Mouse (Mus musculus) mature B cell (primary cell): ENCODE data around the gene Them4.

ENCODE experiments used
- in situ Hi-C: fragments of 300-500 bp; cut with MboI; formaldehyde crosslinking; loops from 2 replicates; pipeline ENCODE4 v1.14.3; 2019

The Them4 gene

GRCm38 (mm10) chr3:94368631-94369030, 58.7 kb downstream of the Them4 start:
- in situ Hi-C loops: no loop called here

GRCm38 (mm10) chr3:94369709-94370108, 59.8 kb downstream of the Them4 start:
- in situ Hi-C loops: no loop called here

GRCm38 (mm10) chr3:94371637-94372036, 61.7 kb downstream of the Them4 start:
- in situ Hi-C loops: no loop called here

DNA sequence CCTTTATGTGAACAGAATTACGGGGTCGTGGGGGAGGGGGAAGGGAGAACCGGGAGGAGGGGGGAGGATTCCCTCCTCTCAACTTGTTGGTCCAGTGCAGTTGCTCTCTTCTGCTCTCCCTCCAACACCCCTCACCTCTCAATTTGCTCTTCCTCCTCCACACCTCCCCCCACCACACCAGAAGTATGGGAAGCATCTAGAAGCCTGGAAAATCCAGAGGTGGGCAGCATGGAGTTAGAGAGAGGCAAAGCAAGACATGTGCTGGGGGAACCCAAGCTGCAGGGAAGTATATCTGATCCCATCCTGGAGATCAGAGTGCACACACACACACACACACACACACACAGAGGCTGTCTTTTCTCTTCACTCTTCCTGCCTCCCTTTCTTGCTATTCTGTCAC, 62.1 kb downstream of the Them4 start:
- in situ Hi-C loops: no loop called here

DNA sequence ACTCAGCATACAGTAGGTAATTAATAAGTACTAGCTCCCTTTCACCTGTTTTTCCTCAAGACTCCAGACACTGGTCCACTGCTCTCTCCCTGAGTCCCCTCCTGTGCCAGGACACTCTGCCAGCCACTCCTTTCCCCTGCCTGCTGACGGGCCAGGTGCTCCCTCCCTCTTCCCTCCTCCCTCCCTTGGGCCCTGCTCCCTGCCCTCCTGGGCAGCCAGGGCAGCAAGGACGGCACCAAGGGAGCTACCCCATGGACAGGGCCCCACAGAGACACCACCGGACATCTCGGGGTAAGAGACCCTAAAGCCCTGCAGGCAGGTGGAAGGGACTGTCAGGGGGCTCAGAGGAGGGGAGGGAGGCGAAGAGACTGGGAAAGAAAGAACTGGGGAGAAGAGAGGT, 62.8 kb downstream of the Them4 start, which contains the start of gene Rorc:
Rorc (plus strand) TSS at position 154 of the 400 bp plus-strand sequence.
- in situ Hi-C loops: no loop called here

DNA sequence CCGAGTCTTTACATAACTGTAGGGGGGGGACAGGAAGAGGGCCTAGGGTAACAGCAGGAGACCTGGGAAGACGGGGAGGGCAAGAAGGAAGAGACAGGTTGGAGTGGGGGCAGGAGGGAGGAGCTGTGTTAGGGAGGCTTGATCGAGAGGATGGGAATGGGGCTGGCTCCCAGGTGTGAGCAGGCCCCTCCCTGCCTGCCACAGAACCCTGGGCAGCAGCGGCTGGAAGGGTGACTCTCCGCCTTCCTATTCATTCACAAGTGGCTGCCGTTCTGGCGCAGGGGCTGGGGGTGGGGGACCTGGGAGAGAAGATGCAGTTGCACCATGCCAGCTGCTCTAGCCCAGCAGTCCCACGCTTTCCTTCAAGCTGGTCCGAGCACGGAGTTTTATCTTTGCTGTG, 63.2 kb downstream of the Them4 start:
- in situ Hi-C loops: no loop called here

GRCm38 (mm10) chr3:94373597-94374011, 63.7 kb downstream of the Them4 start:
- in situ Hi-C loops: no loop called here

DNA sequence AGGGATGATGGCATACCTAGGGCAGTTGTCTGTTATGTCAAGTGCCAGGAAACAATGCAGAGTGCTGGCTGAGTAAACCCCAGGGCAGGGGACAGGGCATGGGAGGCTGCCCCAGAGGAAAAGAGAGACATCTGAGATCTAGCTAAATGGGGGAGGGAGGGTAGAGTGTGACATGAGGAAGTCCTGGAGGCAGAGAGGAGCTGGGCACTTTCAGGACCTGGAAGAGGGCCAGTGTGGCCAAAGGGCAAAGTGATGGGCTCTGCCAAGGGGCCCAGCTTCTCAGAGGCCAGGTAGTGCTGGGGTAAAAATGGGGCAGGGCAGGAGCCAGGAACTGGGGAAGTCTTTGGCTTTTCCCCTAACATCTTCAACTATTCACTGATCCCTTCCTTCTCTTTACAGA, 64.7 kb downstream of the Them4 start:
- in situ Hi-C loops: no loop called here

- in situ Hi-C loops: no loop called here
These were observed 65.3 kb downstream of the Them4 start for GRCm38 (mm10) chr3:94375146-94375545.

GRCm38 (mm10) chr3:94375861-94376260, 66.0 kb downstream of the Them4 start:
- in situ Hi-C loops: no loop called here

DNA sequence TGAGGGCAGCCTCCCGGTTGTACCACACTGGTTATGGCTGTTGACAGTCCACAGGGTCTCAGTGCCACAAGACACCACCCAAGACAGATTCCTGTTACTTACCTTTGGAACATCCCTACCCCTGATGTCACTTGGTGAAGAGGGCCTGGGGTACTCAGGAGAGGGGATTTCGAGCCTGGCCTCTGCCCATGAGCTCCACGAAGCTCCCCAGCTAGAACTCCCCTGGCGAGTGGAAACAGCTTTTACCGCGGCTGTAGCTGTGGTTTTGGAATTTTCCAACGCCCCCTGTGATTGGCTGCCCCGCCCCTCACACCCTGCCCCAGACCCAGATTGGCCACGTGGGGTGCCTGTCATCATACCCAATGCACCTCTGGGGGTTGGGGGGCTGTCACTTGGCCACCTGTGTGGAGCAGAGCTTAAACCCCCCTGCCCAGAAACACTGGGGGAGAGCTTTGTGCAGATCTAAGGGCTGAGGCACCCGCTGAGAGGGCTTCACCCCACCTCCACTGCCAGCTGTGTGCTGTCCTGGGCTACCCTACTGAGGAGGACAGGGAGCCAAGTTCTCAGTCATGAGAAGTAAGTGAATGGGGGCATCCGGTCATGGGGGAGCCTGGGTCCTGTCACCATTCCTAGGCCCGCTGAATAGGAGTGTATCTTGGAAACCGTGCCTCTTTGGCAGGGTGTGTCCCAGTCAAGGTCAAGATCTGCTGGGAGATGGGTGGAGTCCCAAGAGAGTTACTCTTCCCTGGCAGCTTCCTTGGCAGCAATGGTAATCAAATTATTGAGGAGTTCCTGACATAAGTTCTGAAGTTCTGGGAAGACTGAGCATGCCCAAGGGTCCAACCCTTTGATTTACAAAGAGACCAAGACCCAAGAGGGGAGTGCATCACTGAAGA, 67.4 kb downstream of the Them4 start:
- in situ Hi-C loops: no loop called here

DNA sequence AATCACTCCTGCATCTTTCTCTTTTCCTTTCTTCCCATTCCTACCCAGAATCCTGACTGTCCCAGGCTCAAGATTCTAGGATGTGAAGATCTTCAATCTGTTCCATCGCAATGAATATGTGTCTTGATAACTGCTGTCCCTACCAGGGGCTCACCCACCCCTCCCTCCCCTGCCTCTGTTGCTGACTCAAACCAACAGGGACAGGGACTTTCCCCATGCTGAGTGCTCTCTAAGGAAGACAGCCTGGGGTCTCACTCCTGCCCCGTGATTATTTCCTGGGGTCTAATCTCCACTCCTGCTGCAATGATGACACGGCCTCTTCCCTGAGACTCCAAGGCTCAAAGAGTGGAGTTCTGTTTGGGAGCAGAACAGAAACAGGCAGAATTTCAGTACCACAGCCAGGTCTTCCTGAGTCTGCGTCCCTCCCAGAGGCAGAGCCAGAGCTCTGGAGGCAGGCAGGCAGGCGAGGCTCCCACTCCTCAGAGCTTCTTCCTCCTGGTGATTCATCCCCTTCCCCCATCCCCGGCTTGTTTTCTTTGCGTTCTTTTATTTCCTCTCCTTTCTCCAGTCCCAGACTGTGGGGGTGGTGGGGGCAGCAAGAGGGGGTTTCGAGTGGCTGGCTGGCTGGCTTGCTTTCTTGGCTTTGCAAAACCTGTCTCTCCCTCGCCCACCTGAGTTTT, 70.1 kb downstream of the Them4 start:
- in situ Hi-C loops: no loop called here
